Mouse (Mus musculus) heart, adult 2 months (tissue): ENCODE data around the gene Nfatc2. TPM values are rescaled to one million over a fixed set of nuclear protein-coding genes. Genes with fewer than 3 reads are reported as not detected.

Experiments used
- DNase-seq, 2 experiments: peaks; one replicate each; pipeline ENCODE4 v3.0.0; 2021
- H3K27ac ChIP-seq: fragments of 200-600 bp; 2 replicates; pipeline ENCODE4 v1.8.1; 2022
- H3K27me3 ChIP-seq: fragments of 200-500 bp; 2 replicates; pipeline ENCODE4 v1.6.1; 2012; ENCODE audit warnings: mild to moderate bottlenecking, low read length, inconsistent platforms, mixed read lengths; ENCODE audit not compliant: control insufficient read depth, insufficient read depth
- H3K36me3 ChIP-seq: fragments of 200-500 bp; 2 replicates; pipeline ENCODE4 v1.6.1; 2012; ENCODE audit warnings: low read length, inconsistent platforms; ENCODE audit not compliant: control insufficient read depth, insufficient read depth
- H3K4me1 ChIP-seq: fragments of 200-500 bp; 2 replicates; pipeline ENCODE4 v1.6.1; 2011; ENCODE audit warnings: low read length; ENCODE audit not compliant: control insufficient read depth, insufficient read depth
- H3K4me3 ChIP-seq: fragments of 200-600 bp; 2 replicates; pipeline ENCODE4 v1.8.1; 2022
- H3K79me2 ChIP-seq: fragments of 200-500 bp; replicated peaks from 2 replicates; pipeline ENCODE4 v1.6.1; 2012; ENCODE audit warnings: mild to moderate bottlenecking, inconsistent platforms, low read length, moderate library complexity, mixed read lengths; ENCODE audit not compliant: control insufficient read depth, insufficient read depth
- H3K9ac ChIP-seq: fragments of 200-500 bp; 2 replicates; pipeline ENCODE4 v1.6.1; 2012; ENCODE audit warnings: low read depth, mild to moderate bottlenecking, control low read depth, inconsistent platforms, low read length, mixed read lengths
- CTCF ChIP-seq: fragments of 200-600 bp; IDR thresholded peaks from 2 replicates; pipeline ENCODE4 v1.8.1; 2022; ENCODE audit warnings: antibody characterized with exemption, mild to moderate bottlenecking, moderate library complexity
- EP300 ChIP-seq: fragments of 200-500 bp; IDR thresholded peaks from 2 replicates; pipeline ENCODE4 v1.6.1; 2011; ENCODE audit warnings: low read depth, low read length, control low read depth; ENCODE audit not compliant: insufficient read depth
- POLR2A ChIP-seq: fragments of 200-500 bp; IDR thresholded peaks from 2 replicates; pipeline ENCODE4 v1.6.1; 2011; ENCODE audit warnings: mild to moderate bottlenecking, low read depth, low read length, control low read depth; ENCODE audit not compliant: insufficient read depth
- WGBS: fragments of 180-500 bp; shearing (Covaris S2); methylation state at CpG from one replicate; pipeline ENCODE4 v1.1.7; 2018; 5-methylcytosine and 5-hydroxymethylcytosine counted together
- intact Hi-C: fragments of 180-260 bp; cut with DNase I; formaldehyde crosslinking; loops from one replicate; pipeline ENCODE4 v1.15.1; 2025
- polyA plus RNA-seq: library from polyadenylated mRNA; depleted of rRNA; stranded (reverse); fragments of >200 nt; gene quantifications from 2 replicates; pipeline ENCODE4 v1.2.3, GENCODE M21; 2012
- total RNA-seq, 2 experiments: library from RNA; stranded (reverse); gene quantifications; 2 replicates each; pipeline ENCODE4 v1.2.3; 2021

The Nfatc2 gene
- total and polyA plus RNA-seq, 3 experiments = 11.2 to 18.3 (median 12.8) TPM

GRCm38 (mm10) chr2:168613092-168613880, 11.8 kb upstream of the Nfatc2 start:
- intact Hi-C loops = loop anchor here (2.0 kb wide), 1 partner anchor 14 kb away; no protein-coding TSS in a partner anchor
- H3K27me3 ChIP-seq = no peaks in the 10 kb centered on the region
- no peak overlapping the region for H3K4me3 ChIP-seq
- no peaks in the 10 kb centered on the region for H3K36me3 ChIP-seq
- 73% methylated on average over 13 of the region's 13 CpGs for WGBS
- no peak overlapping the region for H3K9ac ChIP-seq
- H3K27ac ChIP-seq = no peak overlapping the region
- no peaks in the 10 kb centered on the region for H3K79me2 ChIP-seq
- TF ChIP-seq EP300 (no peak), POLR2A (no peak), CTCF (no peak)
- no peak for DNase-seq
- H3K4me1 ChIP-seq = peaks cover 9% of the 10 kb centered on the region

- no peak overlapping the region for H3K4me3 ChIP-seq
- H3K4me1 ChIP-seq = peaks cover 11% of the 10 kb centered on the region
- TF ChIP-seq POLR2A (no peak), CTCF (no peak), EP300 (no peak)
- H3K36me3 ChIP-seq = no peaks in the 10 kb centered on the region
- no peaks in the 10 kb centered on the region for H3K27me3 ChIP-seq
- 36% methylated on average over 3 of the region's 3 CpGs for WGBS
- intact Hi-C loops = no loop called here
- H3K9ac ChIP-seq = no peak overlapping the region
- no peaks in the 10 kb centered on the region for H3K79me2 ChIP-seq
- H3K27ac ChIP-seq = no peak overlapping the region; the same call in 1 of the 2 replicates
- no peak for DNase-seq
Measured at GRCm38 (mm10) chr2:168610941-168611340, 9.5 kb upstream of the Nfatc2 start.

GRCm38 (mm10) chr2:168609653-168610248, 8.3 kb upstream of the Nfatc2 start:
- DNase-seq = no peak
- peaks cover 13% of the 10 kb centered on the region for H3K4me1 ChIP-seq
- TF ChIP-seq EP300 = 0 out of 2 replicates have a peak, but pooled peaks have one; percentile 8
- TF ChIP-seq CTCF = no peak
- TF ChIP-seq POLR2A = no peak
- no peaks in the 10 kb centered on the region for H3K36me3 ChIP-seq
- intact Hi-C loops = loop anchor here (5.0 kb wide), 1 partner anchor 82 kb away; no protein-coding TSS in a partner anchor
- no peak overlapping the region for H3K9ac ChIP-seq
- no peak overlapping the region for H3K4me3 ChIP-seq
- no peaks in the 10 kb centered on the region for H3K79me2 ChIP-seq
- WGBS = 79% methylated on average over 6 of the region's 6 CpGs
- H3K27ac ChIP-seq = no peak overlapping the region; the same call in 1 of the 2 replicates
- no peaks in the 10 kb centered on the region for H3K27me3 ChIP-seq

- Histone ChIP-seq H3K4me3 (no peak overlapping the region), H3K27me3 (no peaks in the 10 kb centered on the region), H3K27ac (peak overlapping the region; percentile 57), H3K79me2 (no peaks in the 10 kb centered on the region), H3K4me1 (peaks cover 14% of the 10 kb centered on the region), H3K36me3 (no peaks in the 10 kb centered on the region), H3K9ac (peak overlapping the region; percentile 46)
- WGBS = 29% methylated on average over 9 of the region's 9 CpGs
- peak; percentile 52 to 59 for DNase-seq
- TF ChIP-seq POLR2A = peak; percentile 34; the same call in 1 of the 2 replicates
- TF ChIP-seq CTCF = no peak
- peak; percentile 60; the same call in 1 of the 2 replicates for TF ChIP-seq EP300
- intact Hi-C loops = loop anchor here (5.0 kb wide), 1 partner anchor 81 kb away; no protein-coding TSS in a partner anchor
Measured at GRCm38 (mm10) chr2:168608125-168608564, 6.7 kb upstream of the Nfatc2 start.

GRCm38 (mm10) chr2:168604655-168605070, 3.2 kb upstream of the Nfatc2 start:
- Histone ChIP-seq H3K4me3 (0 out of 2 replicates have a peak overlapping the region, but pooled peaks have one; percentile 23), H3K27me3 (no peaks in the 10 kb centered on the region), H3K27ac (peak overlapping the region; percentile 77), H3K79me2 (no peaks in the 10 kb centered on the region), H3K9ac (no peak overlapping the region), H3K36me3 (no peaks in the 10 kb centered on the region), H3K4me1 (peaks cover 12% of the 10 kb centered on the region)
- TF ChIP-seq EP300 (peak; percentile 45; the same call in 1 of the 2 replicates), CTCF (peak; percentile 15), POLR2A (no peak)
- 5% methylated on average over 16 of the region's 16 CpGs for WGBS
- intact Hi-C loops = loop anchor here (2.0 to 5.0 kb wide), 2 partner anchors 14 to 77 kb away; no protein-coding TSS in a partner anchor
- peak; percentile 72 to 82 for DNase-seq
